Mouse (Mus musculus): Measurements from ENCODE around the gene Ftcd.

Gene Ftcd

DNA sequence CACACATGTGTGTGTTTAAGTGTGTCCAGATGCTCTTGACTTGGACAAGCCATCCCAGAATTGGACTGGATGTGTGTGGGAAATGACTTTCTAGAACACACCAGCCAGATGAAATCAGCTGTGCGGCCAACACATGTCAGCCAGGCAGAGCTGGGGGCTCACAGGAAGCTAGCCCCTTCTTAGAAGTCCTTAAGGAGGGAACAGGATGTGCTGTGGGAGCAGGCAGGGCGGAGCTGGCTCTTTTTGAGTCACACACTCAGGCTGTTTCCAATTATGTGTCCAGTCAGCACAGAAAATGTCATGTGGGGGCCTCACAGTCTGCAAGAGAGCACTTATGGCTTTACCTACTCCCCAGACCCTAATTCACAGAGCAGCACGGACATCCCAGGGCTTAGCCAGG lies 60.6 kb downstream of the Ftcd start:
- no peak for TF ChIP-seq GATA4 (IDR thresholded peaks at IDR 0.05; ENCODE audit: insufficient replicate concordance, low read length)

DNA sequence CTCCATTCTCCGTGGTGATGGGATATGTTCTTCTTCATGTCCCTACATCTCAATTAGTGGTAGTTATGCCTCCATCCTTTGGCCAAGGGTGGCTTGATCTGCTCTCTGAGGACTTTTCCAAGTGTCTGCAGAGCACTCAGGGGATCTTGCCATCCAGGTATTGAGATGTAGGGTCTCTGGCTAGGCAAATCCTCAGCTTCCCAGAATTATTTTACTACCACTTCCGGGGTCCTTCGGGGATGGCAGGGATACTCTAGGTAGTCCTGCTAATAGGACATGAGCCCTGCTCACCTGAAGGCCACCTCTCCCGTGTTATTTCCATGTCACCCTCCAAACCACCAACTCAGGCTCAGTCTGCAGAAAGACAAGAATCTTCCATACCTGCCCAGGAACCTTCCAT lies 61.2 kb downstream of the Ftcd start:
- TF ChIP-seq GATA4 (IDR thresholded peaks at IDR 0.05; ENCODE audit: insufficient replicate concordance, low read length) = no peak

Measured in liver, adult (tissue).